Mouse (Mus musculus) adrenal gland, postnatal 0 days (tissue): ENCODE results near the gene Smu1. TPM values are rescaled to one million over a fixed set of nuclear protein-coding genes. Genes with fewer than 3 reads are reported as not detected.

Experiments used
- microRNA-seq: library from miRNA; unstranded; fragments of <30 nt; microRNA quantifications from one replicate; pipeline ENCODE4, GENCODE M21; 2016; ENCODE audit warnings: borderline replicate concordance; ENCODE audit not compliant: insufficient number of aligned reads
- polyA plus RNA-seq: library from polyadenylated mRNA; unstranded; fragments of >200 nt; fragmentation: Nextera tagmentation; extraction: Ambion mirVana; gene quantifications from 2 replicates; pipeline ENCODE4 v1.2.1, GENCODE M21; 2015

The Smu1 gene
- polyA plus RNA-seq: 101 and 134 TPM in 2 replicates

GRCm38 (mm10) chr4:40757780-40758420 lies at the start of gene Smu1:
Smu1 (minus strand) TSS chr4:40757923.

GRCm38 (mm10) chr4:40722011-40722666 lies 35.6 kb downstream of the Smu1 start, which contains the start of gene Dnaja1:
Dnaja1 (plus strand) TSS chr4:40722150.

GRCm38 (mm10) chr4:40702797-40703709 lies 54.7 kb downstream of the Smu1 start, which contains the start of gene Aptx:
Aptx (minus strand) TSS chr4:40703194.

Small RNA genes lying within 50 kb of the gene (microRNA-seq; reads per million reads assigned to microRNA genes)
- gene Mir207: not detected

Other genes with a start within 250 kb of the Smu1 start
- 31.3 and 33.3 TPM in 2 replicates for gene Aptx, start 54.7 kb downstream of the Smu1 start, polyA plus RNA-seq
- gene Dnaja1, start 35.8 kb downstream of the Smu1 start, polyA plus RNA-seq: 338 and 374 TPM in 2 replicates
- gene B4galt1, start 96.1 kb upstream of the Smu1 start, polyA plus RNA-seq: 38.1 and 56.3 TPM in 2 replicates
- 7.0 and 10.7 TPM in 2 replicates for gene Spink4, start 162.1 kb upstream of the Smu1 start, polyA plus RNA-seq
- gene Bag1, start 190.4 kb upstream of the Smu1 start, polyA plus RNA-seq: 254 and 306 TPM in 2 replicates
- gene Chmp5, start 190.5 kb upstream of the Smu1 start, polyA plus RNA-seq: 220 and 221 TPM in 2 replicates
- 36.2 and 69.4 TPM in 2 replicates for gene Nfx1, start 213.0 kb upstream of the Smu1 start, polyA plus RNA-seq